Mouse (Mus musculus) kidney, adult 8-10 months (tissue): ENCODE results near the gene Il17rc.
A peak's percentile ranks its signal among the peaks of the same experiment; 100 is the strongest.

Experiments
- DNase-seq, 2 experiments: peaks; one replicate each; pipeline ENCODE4 v3.0.0; 2022

Il17rc gene

DNA sequence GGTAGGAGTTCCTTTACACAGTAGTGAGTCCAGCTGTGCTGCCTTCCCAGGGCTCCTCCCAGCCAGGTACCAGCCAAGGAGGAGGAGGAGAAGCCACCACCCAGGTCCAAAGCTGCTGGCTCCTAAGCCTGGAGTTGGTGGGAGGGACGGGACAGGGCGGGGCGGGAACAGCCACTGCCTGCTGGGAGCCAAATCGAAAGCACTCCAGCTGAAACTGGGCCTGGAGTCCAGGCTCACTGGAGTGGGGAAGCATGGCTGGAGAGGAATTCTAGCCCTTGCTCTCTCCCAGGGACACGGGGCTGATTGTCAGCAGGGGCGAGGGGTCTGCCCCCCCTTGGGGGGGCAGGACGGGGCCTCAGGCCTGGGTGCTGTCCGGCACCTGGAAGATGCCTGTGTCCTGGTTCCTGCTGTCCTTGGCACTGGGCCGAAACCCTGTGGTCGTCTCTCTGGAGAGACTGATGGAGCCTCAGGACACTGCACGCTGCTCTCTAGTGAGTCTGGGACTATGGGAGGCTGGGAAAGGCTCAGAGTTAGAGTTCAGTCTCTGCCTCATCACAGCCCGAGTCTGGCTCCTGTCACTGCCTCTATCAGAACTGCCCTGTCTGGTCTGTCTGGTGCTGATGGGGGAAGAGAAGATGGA, at the start of gene Il17rc:
Gene Il17rc, plus strand, starts transcription at position 131 of the 640 bp plus-strand sequence.
- peak; percentile 72 to 77 for DNase-seq

DNA sequence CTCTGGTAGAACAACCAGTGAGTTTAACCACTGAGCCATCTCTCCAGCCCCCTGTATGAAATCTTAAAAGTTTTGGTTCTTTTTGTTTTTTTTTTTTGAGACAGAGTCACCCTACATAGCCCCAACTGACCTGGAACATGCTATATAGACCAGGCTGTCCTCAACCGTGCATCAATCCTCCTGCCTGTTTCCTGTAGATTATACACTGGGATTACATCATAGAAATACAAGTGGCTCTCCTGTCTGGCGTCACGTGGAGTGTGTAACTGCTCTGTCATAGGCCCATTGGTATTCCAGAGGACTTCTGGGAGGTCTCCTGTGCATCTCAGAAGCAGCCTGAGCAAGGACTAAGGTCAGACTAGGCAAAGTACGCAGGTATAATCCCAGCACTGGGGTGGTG, 48.2 kb upstream of the Il17rc start:
- no peak for DNase-seq

DNA sequence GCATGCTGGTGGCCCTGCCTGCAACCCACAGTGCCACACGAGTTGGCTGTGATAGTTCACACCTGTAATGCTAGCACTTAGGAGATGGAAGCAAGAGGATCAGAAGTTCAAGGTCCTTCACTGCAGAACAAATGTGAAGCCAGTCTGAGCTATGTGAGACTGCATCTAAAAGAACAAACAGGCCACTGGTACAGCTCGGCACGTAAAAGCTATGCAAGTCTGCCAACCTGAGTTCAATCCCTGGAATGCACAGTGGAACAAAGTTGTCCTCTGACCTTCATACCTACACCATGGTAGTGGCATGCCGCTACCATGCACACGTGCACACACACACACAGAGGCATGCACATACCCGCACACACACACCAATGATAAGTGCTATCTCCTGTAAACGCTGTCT, 47.0 kb upstream of the Il17rc start:
- no peak for DNase-seq

DNA sequence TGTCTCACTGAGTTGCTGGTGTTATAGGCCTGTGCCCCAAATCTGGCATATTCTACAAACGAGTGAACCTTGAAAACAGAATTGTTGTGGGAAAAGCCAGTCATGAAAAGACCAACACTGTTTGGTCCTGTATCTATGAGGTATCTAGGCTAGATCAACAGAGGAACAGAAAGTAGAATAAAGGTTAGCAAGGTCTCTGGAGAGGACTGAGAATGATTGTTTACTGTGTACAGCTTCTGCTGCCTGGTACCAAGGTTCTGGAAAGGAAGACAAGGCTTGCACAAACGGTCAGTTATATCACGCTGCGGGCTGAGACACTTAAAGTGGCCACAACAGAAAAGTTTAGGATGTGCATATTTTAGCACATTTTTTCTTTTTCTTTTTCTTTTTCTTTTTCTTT, 44.5 kb upstream of the Il17rc start:
- no peak for DNase-seq

DNA sequence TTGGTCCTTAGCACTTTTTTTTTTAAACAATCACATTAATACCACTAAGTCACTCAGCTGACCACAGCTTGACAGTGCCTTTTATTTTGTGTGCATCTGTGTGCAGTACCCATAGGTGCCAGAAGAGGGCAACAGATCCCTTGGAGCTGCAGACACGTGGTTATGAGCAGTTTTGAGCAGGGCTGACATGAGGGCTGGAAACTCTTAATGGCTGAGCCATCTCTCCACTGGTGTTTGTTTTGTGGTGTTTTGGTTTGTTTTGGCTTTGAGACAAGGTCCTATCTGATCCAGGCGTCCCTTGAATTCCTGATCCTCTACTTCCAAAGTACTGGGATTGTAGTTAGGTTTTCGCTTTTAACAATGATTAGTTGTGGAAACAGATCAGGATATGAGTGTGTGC, 43.8 kb upstream of the Il17rc start:
- peak in 1 of 2 experiments; percentile 56 for DNase-seq

DNA sequence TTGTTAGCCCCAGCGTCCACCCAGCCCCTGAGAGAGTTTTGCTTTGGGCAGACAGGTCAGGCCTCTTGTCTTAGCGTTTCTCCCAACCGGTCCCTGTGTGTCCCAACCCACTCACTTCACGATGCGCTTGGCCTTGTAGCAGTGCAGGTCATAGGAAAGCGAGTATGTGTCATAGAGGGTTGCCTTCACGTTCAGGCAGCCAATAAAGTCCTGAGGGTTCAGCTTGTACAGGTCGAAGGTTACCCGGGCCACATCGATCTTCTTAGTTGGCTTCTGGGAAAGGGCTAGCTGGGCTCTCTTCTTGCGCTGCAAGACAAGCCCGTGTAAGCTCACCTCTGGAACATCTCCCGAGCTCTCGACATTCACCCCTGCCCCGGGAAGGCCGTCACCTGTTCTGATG, 43.2 kb upstream of the Il17rc start:
- no peak for DNase-seq

DNA sequence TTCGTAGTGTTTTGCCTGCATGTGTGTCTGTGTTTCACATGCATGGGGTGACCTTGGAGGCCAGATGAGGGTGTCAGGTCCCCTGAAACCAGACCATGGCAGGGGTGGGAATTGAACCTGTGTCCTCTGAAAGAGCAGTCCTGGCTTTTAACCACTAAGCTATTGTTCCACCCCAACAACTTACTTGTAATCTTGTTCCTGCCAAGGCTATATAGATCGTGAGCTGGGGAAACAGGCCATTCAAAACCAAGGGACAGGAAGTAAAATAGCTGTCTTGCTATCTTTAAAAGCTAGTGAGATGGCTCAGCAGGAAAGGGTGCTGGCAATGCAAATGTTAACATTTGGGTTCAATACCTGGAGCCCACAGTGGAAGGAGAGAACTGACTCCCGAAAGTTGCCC, 41.3 kb upstream of the Il17rc start:
- no peak for DNase-seq

DNA sequence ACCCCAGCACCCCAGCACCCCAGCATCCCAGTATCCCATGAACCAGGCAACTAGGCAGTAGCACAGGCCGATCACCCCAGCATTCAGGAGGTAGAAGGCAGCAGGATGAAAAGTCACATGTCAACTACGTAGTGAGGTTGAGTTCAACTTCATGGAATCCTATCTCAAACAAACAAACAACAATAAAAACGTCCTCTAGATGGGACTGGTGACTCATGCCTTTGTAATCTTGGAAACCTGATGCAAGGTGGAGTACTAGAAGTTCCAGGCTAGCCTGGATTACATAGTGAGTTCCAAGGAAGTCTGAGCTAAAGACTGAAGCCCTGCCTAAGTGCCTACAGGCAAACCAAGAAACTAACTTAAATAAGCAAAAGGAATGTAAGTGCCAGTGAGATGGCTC, 40.4 kb upstream of the Il17rc start:
- DNase-seq: no peak

DNA sequence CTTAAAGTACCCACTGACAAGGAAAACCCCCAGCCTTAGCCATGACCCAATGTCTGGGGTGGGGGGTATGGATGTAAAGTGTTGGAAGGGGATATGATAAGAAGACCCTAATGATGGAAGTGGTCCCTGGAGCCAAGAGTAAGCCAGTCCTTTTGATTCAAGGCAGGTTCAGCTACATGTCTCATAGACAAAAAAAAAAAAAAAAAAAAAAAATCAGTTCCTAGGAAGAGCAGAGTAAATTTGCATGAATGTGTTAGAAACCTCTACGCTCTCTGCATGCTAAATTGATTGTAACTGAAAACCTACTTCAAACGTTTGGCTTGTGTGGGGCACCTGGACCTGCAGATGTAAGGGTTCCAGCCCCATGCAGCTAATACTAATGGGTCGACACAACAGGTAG, 39.4 kb upstream of the Il17rc start:
- DNase-seq: no peak

DNA sequence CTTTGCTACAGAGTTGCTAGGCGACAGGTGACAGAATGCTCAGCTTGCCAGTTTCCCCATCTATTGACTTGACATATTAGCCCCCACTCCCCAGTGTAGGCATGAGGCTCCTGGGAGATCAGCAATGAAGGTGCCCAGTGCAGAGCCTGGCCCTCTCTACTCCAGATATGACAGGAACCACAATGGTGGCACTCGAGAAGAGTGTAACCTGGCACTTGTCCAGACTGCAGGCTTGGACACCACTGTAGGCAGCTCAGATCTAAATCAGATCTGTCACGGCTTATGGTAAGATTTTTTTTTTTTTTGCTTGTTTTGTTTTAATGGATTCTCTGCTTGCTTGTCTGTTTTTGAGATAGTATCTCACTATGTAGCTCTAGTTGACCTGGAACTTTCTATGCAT, 37.6 kb upstream of the Il17rc start:
- DNase-seq: no peak

DNA sequence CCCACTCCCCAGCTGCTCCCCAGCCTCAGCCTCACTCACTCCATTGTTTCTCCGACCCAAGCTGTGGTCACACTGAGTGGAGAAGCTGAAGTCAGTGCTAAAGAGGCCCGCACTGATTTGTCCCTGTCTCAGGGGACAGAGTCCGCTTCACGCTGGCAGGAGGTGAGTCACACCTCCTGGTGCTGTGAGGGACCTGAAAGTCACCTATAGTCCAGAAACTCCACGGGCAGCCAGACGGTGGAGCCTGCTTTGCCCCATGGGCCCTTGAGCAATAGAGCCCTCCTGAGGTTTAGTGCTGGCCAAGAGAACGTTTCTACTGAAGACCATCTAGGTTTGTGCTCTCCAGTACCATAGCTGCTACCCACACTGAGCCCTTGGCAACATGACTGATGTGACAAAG, 36.5 kb upstream of the Il17rc start:
- no peak for DNase-seq

DNA sequence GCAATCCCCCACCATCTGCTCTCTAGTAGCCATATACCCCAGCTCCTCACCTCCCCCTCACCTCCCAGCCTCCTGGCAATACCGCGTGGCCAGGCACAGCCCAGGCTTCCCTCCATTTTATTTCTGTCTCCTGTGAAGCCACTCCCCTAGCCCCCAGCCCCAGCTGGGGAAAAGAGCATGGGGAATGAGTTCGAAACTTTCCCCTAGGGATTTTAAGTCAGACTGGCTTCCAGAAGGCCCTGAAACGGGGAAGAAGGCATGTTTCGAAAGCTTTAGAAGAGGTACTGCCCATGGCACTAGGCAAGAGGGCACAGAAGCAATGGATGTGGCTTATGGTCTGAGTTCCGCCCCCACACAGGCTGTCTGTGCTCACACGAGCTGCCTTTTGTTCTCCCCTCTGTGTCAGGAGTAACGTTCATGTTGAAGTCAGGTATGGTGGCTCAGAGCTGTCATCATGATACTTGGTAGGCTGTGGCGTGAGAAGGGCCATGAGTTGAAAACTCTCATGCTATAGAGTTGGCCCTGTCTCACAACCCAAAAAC, 35.5 kb upstream of the Il17rc start, which contains the start of gene Cidec:
Gene Cidec, minus strand, starts transcription at position 97 of the 542 bp plus-strand sequence.
- DNase-seq: no peak

DNA sequence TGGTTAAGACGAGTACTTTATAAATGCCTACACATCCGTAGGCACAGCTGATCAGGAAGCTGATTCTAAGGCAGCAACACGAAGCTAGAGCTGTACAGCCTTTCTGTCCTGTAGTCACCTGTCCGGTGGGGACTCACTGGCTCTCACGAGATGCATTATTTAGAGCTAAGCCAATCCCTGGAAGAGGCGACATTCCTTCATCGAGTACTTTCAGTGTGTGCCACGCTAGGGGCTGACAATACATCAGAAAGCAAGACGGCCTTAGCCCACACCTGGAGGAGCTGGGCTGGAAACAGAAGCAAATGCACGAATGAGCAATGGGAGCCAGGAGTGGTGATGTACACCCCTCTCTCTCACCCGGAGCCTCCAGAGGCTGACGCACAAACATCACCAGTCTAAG, 34.1 kb upstream of the Il17rc start:
- DNase-seq: no peak

DNA sequence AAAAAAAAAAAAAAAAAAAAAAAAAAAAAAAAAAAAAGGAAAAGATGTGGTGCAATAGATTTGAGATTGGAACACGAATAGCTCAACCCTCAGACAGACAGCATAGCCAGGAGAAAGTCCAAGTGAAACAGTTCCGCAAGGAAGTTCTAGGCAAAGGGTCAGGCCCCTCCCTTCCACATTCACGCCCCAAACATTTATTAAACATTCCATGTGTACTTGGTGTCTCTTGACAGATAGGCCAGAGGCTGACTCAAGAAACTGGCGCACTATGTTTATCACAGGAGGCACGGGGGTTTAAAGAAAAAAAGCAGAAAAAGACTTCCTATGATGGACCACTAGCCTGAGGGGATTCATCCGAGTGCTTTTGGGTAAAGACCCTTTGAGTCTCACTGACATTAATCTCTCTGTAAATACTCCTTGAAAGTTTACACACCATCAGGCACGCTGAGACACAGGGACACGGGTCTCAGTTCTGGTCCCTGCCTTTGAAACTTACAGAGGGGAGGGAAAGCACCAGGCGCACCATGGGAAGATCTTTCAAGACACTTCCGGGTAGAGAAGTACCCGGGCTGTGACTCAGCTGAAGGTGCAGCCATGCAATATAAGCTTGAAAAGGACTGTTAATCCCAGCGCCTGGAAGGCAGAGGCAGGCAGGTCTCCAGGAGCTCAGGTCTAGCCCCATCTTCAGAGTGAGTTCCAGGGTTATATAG, 32.4 kb upstream of the Il17rc start:
- DNase-seq: peak; percentile 15 to 28

DNA sequence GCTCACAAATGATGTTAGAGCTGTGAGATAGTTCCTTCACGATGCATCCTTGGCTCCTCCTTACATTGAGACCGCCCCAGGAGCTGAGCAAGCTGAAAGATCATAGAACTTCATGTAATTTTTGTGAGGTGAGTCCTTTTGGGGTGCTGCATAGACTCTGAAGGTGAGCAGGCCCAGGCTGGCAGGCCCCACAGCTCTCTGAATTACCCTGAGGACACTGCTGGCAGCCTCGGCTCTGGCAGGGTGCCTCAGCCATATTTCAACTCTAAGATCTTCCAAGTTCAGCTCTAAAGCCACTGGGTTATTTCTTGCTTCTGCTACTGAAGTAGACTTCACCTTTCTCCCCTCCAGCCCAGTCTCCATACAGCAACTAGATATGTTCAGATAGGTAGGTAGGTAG, 30.5 kb upstream of the Il17rc start:
- no peak for DNase-seq

DNA sequence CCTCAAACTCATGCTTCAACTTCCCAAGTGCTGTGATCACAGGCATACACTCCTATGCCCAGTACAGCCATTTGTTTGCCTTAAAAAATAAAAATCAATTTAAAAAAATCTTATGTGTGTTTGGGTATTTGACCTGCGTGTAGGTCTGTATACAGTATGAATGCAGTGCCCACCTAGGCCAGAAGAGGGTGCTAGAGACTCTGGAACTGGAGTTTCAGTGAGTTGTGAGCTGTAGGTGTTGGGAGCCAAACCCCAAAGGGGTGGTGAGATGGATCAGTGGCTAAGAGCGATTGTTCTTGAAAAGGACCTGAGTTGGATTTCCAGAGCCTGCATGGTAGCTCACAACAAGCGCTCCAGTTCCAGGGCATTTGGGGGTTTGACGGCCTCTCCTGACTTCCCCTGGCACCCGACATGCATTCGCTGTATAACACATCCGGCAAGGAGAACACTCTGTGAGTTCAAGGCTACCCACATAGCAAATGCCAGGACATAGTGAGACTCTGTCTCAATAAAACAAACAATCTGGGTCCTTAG, 30.0 kb upstream of the Il17rc start:
- DNase-seq: peak; percentile 64 to 90

DNA sequence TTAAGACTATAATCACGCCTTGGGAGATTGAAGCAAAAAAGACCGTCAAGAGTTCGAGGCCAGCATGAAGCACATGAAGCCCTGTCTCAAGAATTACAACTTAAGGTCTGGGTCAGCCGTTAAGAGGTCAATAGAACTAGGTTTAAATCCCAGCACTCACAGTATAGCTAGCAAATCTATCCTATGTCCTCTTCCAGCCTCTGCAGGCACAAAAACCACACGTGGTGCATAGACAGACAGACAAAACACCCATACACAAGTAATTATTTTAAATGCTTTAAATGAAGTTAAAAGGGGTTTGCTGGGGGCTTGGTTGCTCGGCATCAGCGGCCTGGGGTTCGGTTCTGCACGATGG, 29.2 kb upstream of the Il17rc start:
- no peak for DNase-seq

DNA sequence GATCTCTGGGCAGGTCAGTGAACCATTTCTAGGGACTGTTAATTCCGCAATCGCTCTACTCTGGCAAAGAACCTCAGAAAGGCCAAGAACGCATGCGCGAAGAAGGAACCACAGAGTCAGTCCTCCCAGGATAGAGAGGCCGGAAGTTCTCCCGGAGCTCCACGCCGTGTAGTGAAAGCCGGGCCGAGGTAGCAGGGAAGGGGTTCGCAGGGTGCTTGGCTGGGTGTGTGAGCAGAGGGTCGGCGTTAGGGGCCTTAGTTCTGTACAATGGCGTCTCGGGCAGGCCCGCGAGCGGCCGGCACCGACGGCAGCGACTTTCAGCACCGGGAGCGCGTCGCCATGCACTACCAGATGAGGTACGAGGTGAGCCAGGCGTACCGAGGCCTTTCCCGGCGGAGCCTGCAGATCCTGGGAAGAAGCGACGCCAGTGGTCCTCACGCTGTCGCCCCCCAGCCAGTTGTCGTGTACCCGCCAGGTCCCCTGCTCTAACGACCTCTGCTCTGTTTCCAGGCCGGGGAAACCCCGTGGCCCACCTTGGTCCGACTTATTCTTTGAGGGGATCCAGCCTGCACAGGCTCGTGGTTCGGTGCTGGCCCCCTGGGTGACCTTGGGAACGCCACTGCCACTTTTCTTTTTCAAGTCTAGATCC, 28.7 kb upstream of the Il17rc start, which contains the start of gene Jagn1:
Gene Jagn1, plus strand, starts transcription at position 128 of the 649 bp plus-strand sequence.
- DNase-seq: peak; percentile 92 to 95

DNA sequence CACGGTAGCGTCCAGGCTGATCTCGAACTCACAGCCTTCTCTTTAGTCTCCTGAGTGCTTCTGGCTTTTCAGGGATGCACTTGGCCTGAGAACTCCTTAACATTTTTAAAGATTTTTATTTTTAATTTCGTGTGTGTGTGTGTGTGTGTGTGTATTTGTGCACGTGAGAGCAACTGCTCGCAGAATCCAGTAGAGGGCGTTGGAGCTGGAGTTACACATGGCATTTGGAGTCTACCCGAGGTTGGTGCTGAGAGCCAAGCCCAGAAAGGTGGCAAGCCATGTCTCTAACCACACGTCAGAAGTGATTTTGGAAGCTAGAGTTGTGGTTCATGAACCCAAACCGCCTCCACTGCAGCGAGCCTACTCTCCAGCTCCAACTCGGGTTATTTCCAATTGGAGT, 28.1 kb upstream of the Il17rc start:
- no peak for DNase-seq

DNA sequence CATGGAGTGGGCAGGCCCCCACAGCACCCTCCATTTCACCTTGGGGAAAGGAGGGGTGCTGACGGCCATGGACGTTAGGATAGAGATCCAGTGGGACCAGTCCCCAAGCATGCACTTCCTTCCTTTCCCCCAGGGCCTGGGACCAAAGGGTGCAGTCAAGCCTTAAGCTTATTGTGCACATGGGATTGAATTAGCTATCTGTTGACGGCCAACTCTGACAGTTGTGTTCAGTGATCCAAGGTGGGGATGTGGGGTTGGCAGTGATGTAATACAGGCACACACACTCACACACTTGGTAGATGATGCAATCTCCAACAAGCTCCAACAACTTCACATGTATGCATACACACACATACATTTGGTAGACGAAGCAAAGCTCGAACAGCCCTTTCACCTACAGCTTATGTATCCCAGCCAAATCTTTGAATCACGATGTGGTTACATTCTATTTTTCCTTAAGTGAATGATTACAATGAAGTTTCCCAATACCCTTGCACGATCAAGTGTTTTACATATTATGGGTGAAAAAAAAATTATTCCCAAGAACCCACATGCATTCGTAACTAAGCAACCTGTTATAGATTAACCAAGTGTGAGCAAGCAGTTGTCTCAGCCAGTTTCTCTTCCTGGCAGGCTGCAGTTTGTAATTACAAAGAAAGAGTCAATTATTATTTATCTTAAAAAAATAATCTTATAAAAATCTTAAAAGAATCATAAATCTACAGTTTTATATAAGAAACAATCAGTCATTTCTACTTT, 26.8 kb upstream of the Il17rc start:
- peak in 1 of 2 experiments; percentile 55 for DNase-seq

DNA sequence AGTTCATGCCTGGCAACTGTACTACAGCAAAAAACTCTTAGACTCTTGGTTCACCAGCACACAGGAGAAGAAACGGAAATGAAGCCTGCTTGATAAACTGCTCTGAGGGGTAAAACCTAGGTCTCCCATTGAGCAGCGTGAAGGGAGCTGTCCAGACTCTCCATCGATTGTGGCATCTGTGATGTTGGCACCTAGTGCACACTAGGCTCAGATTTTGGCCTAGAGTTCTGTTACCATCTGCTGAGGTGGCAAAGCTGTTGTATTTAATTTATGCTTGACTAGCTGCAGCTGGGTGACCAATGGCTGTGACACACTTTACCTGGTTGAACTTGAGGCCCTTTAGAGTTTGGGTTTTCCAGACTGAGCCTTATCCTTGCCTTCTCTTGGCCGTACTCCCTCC, 23.6 kb upstream of the Il17rc start:
- DNase-seq: no peak

DNA sequence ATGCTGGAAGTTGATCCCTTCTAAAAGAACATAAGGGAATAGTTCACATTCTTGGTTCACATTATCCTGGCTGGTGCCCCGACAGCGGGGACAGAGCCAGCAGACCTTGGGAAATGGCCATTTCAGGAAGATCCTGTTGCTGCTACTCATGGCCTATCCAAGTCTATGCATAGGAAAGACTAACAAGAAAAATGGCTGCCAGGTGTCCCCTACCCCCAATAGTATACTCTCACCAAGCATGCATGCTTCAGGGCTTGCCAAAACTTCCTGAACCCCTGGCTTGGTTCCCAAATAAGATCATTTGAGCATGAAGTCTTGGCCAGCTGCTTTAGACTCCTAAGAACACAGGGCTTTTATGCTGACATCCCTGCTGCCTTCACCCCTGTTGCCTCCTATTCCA, 19.4 kb upstream of the Il17rc start:
- DNase-seq: peak in 1 of 2 experiments; percentile 35

DNA sequence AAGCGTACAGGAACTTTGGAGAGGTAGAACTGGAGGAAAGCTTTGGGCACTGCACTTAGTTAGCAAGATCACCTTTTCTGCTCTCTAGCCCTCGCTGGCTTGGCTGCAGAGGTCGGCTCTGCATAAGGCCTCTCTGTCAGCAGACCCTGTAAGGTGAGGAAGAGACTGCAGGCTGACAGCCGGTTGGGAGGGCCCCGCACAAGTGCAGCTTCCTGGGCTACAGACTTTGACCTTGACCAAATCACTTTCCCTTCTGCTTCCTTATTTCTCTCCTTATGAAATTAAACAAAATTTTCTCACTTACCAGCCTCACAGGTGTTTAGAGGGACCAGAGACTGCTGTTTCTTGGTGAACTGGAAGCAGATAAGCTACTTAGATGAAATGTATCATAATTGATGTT, 16.2 kb upstream of the Il17rc start:
- DNase-seq: no peak
